Mouse (Mus musculus): ENCODE results near the gene Slc23a4. TPM values are rescaled to one million over a fixed set of nuclear protein-coding genes. Genes with fewer than 3 reads are reported as not detected.

The Slc23a4 gene
- total and polyA plus RNA-seq, 3 experiments: 0.05 to 0.44 TPM; not detected in 1

GRCm38 (mm10) chr6:34996496-34996895 is 8.3 kb upstream of the Slc23a4 start:
- ATAC-seq (ENCODE audit: extremely low read depth, insufficient number of reproducible peaks, low FRiP score, poor library complexity, severe bottlenecking) (no peak), DNase-seq (ENCODE audit: low spot score) (no peak)
- H3K27me3 ChIP-seq (ENCODE audit: insufficient read depth, low read length): peaks cover 24% of the 10 kb centered on the region
- peaks cover 9% of the 10 kb centered on the region for H3K4me1 ChIP-seq (ENCODE audit: insufficient read depth, low read depth, low read length)
- no peaks in the 10 kb centered on the region for H3K9me3 ChIP-seq (replicated peaks)
- no peaks in the 10 kb centered on the region for H3K36me3 ChIP-seq (replicated peaks)
- H3K4me3 ChIP-seq (ENCODE audit: low read depth, low read length): no peak overlapping the region
- TF ChIP-seq CTCF (IDR thresholded peaks at IDR 0.05; ENCODE audit: low read depth, low read length) (no peak), POLR2AphosphoS5 (IDR thresholded peaks at IDR 0.05; ENCODE audit: insufficient replicate concordance, low read depth, low read length) (no peak), GATA2 (IDR thresholded peaks at IDR 0.05; ENCODE audit: borderline replicate concordance, low read depth, low read length) (no peak), GATA1 (IDR thresholded peaks at IDR 0.05; ENCODE audit: borderline replicate concordance, low read length) (no peak), TAL1 (conservative IDR thresholded peaks at IDR 0.05; ENCODE audit: low read depth, low read length) (no peak)

- peak; percentile 60; the same call in 1 of the 2 replicates for TF ChIP-seq CTCF (IDR thresholded peaks at IDR 0.05; ENCODE audit: low read depth, low read length)
- no peak for TF ChIP-seq TAL1 (conservative IDR thresholded peaks at IDR 0.05; ENCODE audit: low read depth, low read length)
- H3K36me3 ChIP-seq (replicated peaks): no peaks in the 10 kb centered on the region
- DNase-seq (ENCODE audit: low spot score): peak; percentile 52
- H3K4me3 ChIP-seq (ENCODE audit: low read depth, low read length): peak overlapping the region; percentile 54; the same call in 1 of the 2 replicates
- peak; percentile 63; the same call in 1 of the 2 replicates for ATAC-seq (ENCODE audit: extremely low read depth, insufficient number of reproducible peaks, low FRiP score, poor library complexity, severe bottlenecking)
- peaks cover 21% of the 10 kb centered on the region for H3K27me3 ChIP-seq (ENCODE audit: insufficient read depth, low read length)
- peaks cover 9% of the 10 kb centered on the region for H3K4me1 ChIP-seq (ENCODE audit: insufficient read depth, low read depth, low read length)
- H3K9me3 ChIP-seq (replicated peaks): no peaks in the 10 kb centered on the region
Observed at GRCm38 (mm10) chr6:34995265-34995681, 7.1 kb upstream of the Slc23a4 start.

- ATAC-seq (ENCODE audit: extremely low read depth, insufficient number of reproducible peaks, low FRiP score, poor library complexity, severe bottlenecking) (no peak), DNase-seq (ENCODE audit: low spot score) (no peak)
- H3K4me1 ChIP-seq (ENCODE audit: insufficient read depth, low read depth, low read length): peaks cover 9% of the 10 kb centered on the region
- peak overlapping the region; percentile 54; the same call in 1 of the 2 replicates for H3K4me3 ChIP-seq (ENCODE audit: low read depth, low read length)
- H3K9me3 ChIP-seq (replicated peaks): no peaks in the 10 kb centered on the region
- H3K27me3 ChIP-seq (ENCODE audit: insufficient read depth, low read length): peaks cover 21% of the 10 kb centered on the region
- no peaks in the 10 kb centered on the region for H3K36me3 ChIP-seq (replicated peaks)
- no peak for TF ChIP-seq GATA1 (IDR thresholded peaks at IDR 0.05; ENCODE audit: borderline replicate concordance, low read length)
- TF ChIP-seq POLR2AphosphoS5 (IDR thresholded peaks at IDR 0.05; ENCODE audit: insufficient replicate concordance, low read depth, low read length): no peak
- no peak for TF ChIP-seq GATA2 (IDR thresholded peaks at IDR 0.05; ENCODE audit: borderline replicate concordance, low read depth, low read length)
- no peak for TF ChIP-seq TAL1 (conservative IDR thresholded peaks at IDR 0.05; ENCODE audit: low read depth, low read length)
- no peak for TF ChIP-seq CTCF (IDR thresholded peaks at IDR 0.05; ENCODE audit: low read depth, low read length)
Observed at GRCm38 (mm10) chr6:34994692-34995091, 6.5 kb upstream of the Slc23a4 start.

GRCm38 (mm10) chr6:34989263-34989662 is 1.1 kb upstream of the Slc23a4 start:
- Histone ChIP-seq H3K27me3 (ENCODE audit: insufficient read depth, low read length) (peaks cover 16% of the 10 kb centered on the region), H3K36me3 (replicated peaks) (no peaks in the 10 kb centered on the region), H3K4me3 (ENCODE audit: low read depth, low read length) (no peak overlapping the region), H3K4me1 (ENCODE audit: insufficient read depth, low read depth, low read length) (no peaks in the 10 kb centered on the region), H3K9me3 (replicated peaks) (no peaks in the 10 kb centered on the region)
- ATAC-seq (ENCODE audit: extremely low read depth, insufficient number of reproducible peaks, low FRiP score, poor library complexity, severe bottlenecking) (no peak), DNase-seq (ENCODE audit: low spot score) (no peak)
- no peak for TF ChIP-seq GATA2 (IDR thresholded peaks at IDR 0.05; ENCODE audit: borderline replicate concordance, low read depth, low read length)
- no peak for TF ChIP-seq GATA1 (IDR thresholded peaks at IDR 0.05; ENCODE audit: borderline replicate concordance, low read length)
- TF ChIP-seq CTCF (IDR thresholded peaks at IDR 0.05; ENCODE audit: low read depth, low read length): no peak
- TF ChIP-seq TAL1 (conservative IDR thresholded peaks at IDR 0.05; ENCODE audit: low read depth, low read length): no peak
- TF ChIP-seq POLR2AphosphoS5 (IDR thresholded peaks at IDR 0.05; ENCODE audit: insufficient replicate concordance, low read depth, low read length): no peak

GRCm38 (mm10) chr6:34987085-34987645 is 1.0 kb downstream of the Slc23a4 start:
- Histone ChIP-seq H3K36me3 (replicated peaks) (no peaks in the 10 kb centered on the region), H3K4me3 (ENCODE audit: low read depth, low read length) (no peak overlapping the region), H3K27me3 (ENCODE audit: insufficient read depth, low read length) (peaks cover 16% of the 10 kb centered on the region), H3K4me1 (ENCODE audit: insufficient read depth, low read depth, low read length) (no peaks in the 10 kb centered on the region), H3K9me3 (replicated peaks) (no peaks in the 10 kb centered on the region)
- TF ChIP-seq GATA2 (IDR thresholded peaks at IDR 0.05; ENCODE audit: borderline replicate concordance, low read depth, low read length): no peak
- no peak for DNase-seq (ENCODE audit: low spot score)
- no peak for ATAC-seq (ENCODE audit: extremely low read depth, insufficient number of reproducible peaks, low FRiP score, poor library complexity, severe bottlenecking)

GRCm38 (mm10) chr6:34980661-34981060 is 7.5 kb downstream of the Slc23a4 start:
- H3K4me3 ChIP-seq (ENCODE audit: low read depth, low read length): no peak overlapping the region
- H3K36me3 ChIP-seq (replicated peaks): no peaks in the 10 kb centered on the region
- H3K27me3 ChIP-seq (ENCODE audit: insufficient read depth, low read length): peaks cover 16% of the 10 kb centered on the region
- ATAC-seq (ENCODE audit: extremely low read depth, insufficient number of reproducible peaks, low FRiP score, poor library complexity, severe bottlenecking): no peak
- DNase-seq (ENCODE audit: low spot score): no peak
- no peak for TF ChIP-seq CTCF (IDR thresholded peaks at IDR 0.05; ENCODE audit: low read depth, low read length)
- no peak for TF ChIP-seq GATA2 (IDR thresholded peaks at IDR 0.05; ENCODE audit: borderline replicate concordance, low read depth, low read length)
- TF ChIP-seq GATA1 (IDR thresholded peaks at IDR 0.05; ENCODE audit: borderline replicate concordance, low read length): no peak
- no peak for TF ChIP-seq POLR2AphosphoS5 (IDR thresholded peaks at IDR 0.05; ENCODE audit: insufficient replicate concordance, low read depth, low read length)
- no peak for TF ChIP-seq TAL1 (conservative IDR thresholded peaks at IDR 0.05; ENCODE audit: low read depth, low read length)
- no peaks in the 10 kb centered on the region for H3K9me3 ChIP-seq (replicated peaks)
- H3K4me1 ChIP-seq (ENCODE audit: insufficient read depth, low read depth, low read length): no peaks in the 10 kb centered on the region

GRCm38 (mm10) chr6:34979291-34979690 is 8.9 kb downstream of the Slc23a4 start:
- Histone ChIP-seq H3K27me3 (ENCODE audit: insufficient read depth, low read length) (peaks cover 17% of the 10 kb centered on the region), H3K4me3 (ENCODE audit: low read depth, low read length) (no peak overlapping the region), H3K36me3 (replicated peaks) (no peaks in the 10 kb centered on the region), H3K4me1 (ENCODE audit: insufficient read depth, low read depth, low read length) (no peaks in the 10 kb centered on the region), H3K9me3 (replicated peaks) (no peaks in the 10 kb centered on the region)
- TF ChIP-seq POLR2AphosphoS5 (IDR thresholded peaks at IDR 0.05; ENCODE audit: insufficient replicate concordance, low read depth, low read length) (no peak), GATA2 (IDR thresholded peaks at IDR 0.05; ENCODE audit: borderline replicate concordance, low read depth, low read length) (no peak), CTCF (IDR thresholded peaks at IDR 0.05; ENCODE audit: low read depth, low read length) (no peak), GATA1 (IDR thresholded peaks at IDR 0.05; ENCODE audit: borderline replicate concordance, low read length) (no peak), TAL1 (conservative IDR thresholded peaks at IDR 0.05; ENCODE audit: low read depth, low read length) (no peak)
- ATAC-seq (ENCODE audit: extremely low read depth, insufficient number of reproducible peaks, low FRiP score, poor library complexity, severe bottlenecking) (no peak), DNase-seq (ENCODE audit: low spot score) (no peak)
